Mouse (Mus musculus): ENCODE data around the gene Rab44.
"Not testable (repeated sequence)": the region's sequence is repeated elsewhere in the genome, so short reads cannot be mapped to it uniquely, and the experiment has no call there.

The Rab44 gene

DNA sequence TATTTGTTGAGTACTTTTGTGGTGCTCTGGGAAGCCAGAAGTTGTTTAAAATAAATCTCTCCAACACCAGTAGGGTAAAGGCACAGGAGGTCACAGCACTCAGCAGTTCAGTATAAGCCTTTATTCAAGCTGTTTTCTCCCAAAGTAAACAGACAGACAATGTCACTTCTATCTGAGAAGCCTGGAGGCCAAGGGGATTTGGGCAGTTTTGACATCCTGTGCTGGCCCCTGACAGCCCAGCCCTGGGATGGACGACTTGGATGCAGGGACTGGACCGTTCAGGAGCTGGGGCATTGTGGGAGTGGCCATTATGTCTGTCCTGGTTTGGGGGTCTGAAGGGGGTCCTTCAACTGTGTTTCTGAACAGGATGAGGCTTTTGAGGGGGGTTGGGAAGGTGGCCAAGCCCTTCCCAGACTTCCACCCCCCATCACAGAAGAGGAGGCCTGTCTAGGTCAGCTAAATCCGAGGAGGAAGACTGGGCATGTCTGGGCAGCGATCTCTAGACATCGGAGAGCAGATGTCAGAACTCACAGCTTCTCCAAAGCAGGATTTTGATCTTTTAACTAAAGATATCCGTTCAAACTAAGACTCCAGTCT lies 22.5 kb upstream of the Rab44 start:
- DNase-seq (ENCODE audit: extremely low spot score) = no peak

DNA sequence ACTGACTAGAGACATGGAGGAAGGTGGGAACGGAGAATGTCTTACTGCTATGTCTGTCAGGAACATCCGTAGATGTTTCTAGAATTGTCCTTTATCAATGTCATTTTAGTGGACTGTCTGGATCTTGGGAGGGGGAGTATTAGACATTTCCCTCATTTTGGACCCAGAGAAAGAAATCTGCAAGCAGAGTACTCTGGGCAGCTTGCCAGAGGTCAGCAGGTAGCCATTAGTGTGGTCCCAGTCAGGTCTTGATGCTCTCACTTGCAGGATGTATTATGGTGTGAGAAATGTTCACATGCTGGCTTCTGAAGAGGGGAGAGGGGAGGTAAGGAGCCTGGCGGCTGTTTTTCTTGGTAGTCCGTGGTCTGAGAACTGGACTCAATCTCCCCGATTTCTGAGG lies 21.4 kb upstream of the Rab44 start:
- no peak for DNase-seq (ENCODE audit: extremely low spot score)

DNA sequence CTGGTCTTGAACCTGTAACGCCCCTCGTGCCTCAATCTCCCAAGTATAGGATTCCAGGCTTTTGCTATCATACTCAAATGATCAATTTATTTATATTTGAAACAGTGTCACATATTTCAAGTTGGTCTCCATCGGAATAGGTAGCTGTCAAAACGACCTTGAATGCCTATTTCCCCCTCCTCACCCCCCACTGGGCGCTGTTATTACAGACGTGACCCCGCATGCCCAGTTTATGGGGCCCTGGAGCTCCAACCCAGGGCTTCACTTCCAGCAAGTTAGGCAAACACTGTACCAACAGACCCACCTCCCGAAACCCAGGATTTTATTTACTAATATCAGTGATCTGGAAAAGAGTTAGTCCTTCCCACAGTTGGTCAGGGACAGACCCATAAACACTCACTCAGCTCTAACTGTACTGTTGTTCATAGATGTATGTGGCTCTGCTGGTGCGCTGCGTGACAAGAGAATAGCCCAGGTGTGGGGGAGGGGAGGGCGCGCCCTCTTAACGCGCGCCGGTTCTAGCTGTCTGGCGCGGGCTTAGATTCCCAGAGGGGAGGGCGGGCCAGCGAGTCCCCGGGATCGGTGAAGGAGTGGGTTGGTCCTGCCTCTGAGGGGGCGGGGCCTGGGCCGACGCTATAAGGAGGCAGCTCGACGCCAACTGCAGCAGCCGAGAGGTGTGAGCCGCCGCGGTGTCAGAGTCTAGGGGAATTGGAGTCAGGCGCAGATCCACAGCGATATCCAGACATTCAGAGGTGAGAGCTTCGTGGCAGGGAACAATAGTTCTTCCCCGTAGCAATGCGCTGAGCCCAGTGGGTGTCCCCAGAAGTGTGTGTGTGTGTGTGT lies 20.6 kb upstream of the Rab44 start:
- peak; percentile 84 for DNase-seq (ENCODE audit: extremely low spot score)

DNA sequence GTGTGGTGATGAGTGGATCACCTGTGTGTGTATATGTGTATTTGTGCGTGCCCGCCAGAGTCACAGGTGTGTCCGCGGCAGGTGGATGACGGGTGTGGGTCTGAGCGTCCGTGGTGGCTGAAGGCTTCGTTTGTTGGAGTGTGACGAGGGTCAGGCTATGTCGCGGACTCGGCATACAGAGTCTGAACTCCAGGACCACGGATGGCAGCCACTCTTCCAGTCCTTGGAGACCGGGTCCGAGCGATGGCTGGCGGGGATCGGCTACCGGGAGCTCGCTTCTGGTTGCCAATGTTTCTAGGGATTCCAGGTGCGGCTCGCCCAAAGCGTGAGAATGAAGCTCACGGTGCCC lies 20.0 kb upstream of the Rab44 start:
- DNase-seq (ENCODE audit: extremely low spot score) = no peak

DNA sequence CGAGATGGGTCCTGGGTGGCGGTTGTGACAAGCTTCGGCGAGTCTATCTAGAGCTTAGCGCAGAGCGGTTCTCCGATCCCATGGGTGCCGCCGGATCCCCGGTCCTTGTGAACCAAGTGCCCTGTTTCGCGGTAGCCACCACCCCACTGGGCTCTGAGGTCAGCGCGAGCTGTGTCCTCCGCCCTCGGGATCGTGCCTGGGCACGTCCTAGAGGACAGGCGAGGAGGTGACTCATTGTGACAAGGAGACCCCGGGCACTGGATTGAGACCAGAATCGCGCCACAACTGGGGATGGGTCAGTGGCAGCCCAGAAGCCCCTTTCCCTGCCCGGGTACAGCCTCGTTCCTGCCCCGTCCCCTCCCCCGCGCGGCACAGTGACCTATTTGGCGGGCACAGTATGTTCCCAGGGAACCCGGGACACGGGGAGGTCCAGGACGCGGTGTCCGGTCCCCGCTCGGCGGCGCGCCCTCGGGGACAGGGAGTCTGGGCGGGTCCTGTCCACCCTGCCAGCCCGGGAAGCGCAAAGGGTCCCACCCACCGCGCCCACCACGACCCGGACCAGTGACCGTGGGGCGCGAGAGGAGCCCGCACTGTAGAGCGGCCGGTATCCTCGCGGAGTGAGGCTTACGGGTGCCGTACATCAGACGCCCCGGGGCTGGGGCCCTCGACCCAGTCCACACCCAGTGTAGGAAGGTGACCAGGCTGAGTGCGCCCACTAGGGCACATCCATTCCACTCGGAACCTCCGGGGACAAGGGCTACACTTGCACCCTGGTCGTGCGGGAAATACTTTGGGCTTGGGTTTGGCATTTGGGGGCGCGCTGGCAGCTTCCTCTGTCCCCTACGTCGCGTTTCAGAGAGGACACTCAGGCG lies 19.4 kb upstream of the Rab44 start:
- peak; percentile 51 for DNase-seq (ENCODE audit: extremely low spot score)

DNA sequence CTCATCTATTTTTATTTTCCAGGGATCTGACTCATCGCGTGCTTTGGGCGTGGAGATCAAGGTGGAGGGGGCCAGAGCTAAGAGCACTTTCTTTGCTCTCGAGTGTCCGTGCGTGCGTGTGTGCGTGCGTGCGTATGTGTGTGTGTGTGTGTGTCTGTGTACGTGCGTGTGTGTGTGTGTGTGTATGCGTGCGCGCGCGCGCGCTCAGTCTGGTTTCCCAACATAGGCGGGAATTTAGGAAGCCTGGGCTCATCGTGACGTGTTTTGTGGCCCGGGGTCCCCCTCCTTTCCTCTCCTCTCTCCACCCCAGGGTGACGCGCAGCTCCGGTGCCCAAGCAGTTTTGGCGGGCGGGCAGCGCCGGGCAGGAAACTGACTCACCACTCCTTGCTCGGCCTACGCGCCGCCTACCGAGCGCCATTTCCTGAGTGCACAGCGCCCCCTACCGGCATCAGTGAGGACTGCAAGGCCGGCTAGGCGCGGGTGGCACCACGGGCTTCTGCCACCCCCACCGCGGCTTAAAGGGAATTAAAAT lies 18.7 kb upstream of the Rab44 start:
- peak; percentile 92 for DNase-seq (ENCODE audit: extremely low spot score)

DNA sequence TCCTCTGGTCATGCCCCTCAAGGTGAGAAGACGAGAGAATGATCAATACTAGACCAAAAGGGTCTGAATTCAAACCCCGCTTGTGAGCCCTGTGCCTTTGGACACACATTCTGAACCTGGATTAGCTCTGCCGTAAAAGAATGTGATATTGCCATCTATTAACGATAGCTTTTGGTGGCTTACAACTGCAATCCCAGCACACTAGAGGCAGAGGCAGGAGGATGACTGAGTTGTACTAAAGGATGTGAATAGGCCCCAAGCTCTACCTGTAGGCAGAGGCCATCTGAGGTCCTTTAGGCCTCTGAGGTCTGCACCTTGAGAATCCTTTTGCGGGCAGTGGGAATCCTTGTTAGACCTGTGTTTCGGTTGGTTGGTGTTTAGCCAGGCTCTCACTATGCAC lies 17.7 kb upstream of the Rab44 start:
- DNase-seq (ENCODE audit: extremely low spot score) = no peak

DNA sequence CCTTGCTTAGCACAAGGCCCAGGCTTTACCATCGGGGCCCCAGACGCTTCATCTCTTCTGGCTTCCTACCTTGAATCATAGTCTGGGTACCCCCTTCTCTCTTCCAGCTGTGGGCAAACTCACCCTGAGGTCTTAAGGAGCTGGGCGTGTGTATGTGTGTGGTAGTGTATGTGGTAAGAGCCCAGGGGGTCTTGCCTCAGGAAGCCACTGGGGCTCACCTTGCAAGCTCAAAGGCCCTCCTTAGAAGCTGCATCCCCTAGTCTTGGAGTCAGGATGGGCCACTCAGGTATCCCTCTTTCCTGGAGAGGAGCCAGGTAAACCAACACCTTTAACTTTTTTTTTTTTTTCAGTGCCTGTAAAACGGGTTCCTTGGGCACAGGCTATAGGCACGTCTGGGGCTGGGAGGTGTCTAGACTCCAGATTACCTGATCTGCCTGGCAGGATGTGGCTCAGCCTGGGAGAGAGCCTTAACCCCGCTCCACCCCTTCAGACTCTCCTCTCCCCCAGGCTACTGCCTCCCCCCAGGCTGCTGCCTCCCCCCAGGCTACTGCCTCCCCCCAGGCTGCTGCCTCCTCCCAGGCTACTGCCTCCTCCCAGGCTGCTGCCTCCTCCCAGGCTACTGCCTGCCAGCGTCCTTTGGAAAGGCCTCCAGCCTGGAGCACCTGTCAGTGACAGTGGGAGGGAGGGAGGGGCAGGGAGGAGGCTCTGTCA lies 16.9 kb upstream of the Rab44 start:
- no peak for DNase-seq (ENCODE audit: extremely low spot score)

DNA sequence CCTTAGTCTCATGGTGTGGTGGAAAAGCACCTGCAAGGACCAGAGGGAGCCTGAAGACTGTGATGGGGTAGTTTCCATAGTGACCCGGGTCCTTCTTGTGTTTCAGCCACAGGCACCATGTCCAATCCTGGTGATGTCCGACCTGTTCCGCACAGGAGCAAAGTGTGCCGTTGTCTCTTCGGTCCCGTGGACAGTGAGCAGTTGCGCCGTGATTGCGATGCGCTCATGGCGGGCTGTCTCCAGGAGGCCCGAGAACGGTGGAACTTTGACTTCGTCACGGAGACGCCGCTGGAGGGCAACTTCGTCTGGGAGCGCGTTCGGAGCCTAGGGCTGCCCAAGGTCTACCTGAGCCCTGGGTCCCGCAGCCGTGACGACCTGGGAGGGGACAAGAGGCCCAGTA lies 15.7 kb upstream of the Rab44 start:
- DNase-seq (ENCODE audit: extremely low spot score) = no peak

DNA sequence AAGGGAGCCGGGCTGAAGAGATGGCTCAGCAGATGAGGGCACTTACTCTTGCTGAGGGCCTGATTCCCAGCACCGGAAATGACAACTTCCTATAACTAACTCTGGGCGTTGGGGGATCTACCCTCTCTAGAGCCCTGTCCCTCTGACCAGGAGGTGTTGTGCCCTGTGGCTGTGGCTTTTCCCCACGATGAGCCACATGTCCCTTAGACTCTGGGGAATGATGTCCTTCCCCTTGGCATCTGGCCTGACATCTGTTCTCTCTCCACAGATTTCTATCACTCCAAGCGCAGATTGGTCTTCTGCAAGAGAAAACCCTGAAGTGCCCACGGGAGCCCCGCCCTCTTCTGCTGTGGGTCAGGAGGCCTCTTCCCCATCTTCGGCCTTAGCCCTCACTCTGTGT lies 14.9 kb upstream of the Rab44 start:
- no peak for DNase-seq (ENCODE audit: extremely low spot score)

DNA sequence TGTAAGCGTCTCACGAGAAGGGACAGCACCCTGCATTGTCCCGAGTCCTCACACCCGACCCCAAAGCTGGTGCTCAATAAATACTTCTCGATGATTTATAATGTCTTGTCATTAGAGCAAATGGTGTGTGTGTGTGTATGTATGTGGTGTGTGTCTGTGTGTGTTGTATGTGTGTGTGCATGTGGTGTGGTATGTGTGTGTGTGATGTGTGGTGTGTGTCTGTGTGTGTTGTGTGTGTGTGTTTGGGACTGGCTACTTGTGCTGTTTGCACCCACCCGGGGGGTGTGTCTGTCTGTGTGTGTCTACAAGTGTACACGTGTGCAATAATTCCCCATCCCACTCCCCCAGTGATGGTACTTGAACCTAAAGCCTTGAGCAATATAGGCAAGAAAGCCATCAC lies 13.3 kb upstream of the Rab44 start:
- no peak for DNase-seq (ENCODE audit: extremely low spot score)

DNA sequence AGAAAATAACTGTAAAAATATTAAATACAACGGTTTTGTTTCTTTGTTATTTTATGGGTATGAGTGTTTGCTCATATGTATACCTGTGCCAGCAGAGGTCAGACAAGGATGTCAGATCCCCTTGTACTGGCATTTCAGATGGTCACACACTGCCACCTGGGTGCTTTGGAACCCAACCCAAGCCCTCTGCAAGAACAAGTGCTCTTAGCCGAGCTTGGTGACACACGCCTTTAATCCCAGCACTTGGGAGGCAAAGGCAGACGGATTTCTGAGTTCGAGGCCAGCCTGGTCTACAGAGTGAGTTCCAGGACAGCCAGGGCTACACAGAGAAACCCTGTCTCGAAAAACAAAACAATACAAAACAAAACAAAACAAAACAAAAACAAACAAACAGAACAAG lies 3.6 kb upstream of the Rab44 start:
- DNase-seq (ENCODE audit: extremely low spot score) = not testable (repeated sequence)

DNA sequence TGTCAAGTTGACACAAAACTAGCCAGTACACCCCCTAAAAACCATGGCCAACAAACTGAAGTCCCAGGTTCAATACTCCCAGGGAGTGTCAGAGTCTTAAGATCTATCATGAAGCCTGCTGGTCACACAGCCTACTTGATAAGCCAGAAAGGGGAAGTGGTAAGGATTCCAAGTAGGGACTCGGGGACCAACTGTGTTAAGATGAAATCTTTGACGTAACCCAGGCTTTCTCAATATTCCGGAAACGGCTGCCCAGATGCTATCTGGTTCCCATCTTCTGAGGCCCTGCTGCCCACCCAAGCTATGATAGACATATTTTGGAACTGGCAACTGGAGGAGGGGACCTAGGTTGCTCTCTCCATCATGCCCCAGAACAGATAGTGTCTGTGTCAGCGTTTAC lies 2.6 kb upstream of the Rab44 start:
- no peak for DNase-seq (ENCODE audit: extremely low spot score)

DNA sequence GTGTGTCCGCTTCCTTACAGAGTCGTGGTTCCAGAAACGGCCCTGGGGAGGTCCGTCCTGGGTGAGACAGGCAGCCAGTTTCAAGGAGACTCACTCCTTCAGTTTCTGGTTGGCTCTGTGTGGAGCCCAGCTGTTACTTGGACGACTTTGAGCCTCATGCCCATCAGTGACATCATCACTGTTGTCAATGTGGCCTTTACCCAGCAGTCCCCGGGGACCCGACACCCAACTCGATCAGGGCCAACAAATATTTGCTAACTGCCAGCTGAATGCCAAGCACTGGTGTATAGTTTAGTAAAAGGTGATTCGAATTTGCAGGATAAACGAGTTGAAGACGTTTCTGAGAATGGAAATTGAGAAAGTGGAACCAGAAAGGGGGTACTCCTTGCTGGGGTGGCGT lies 2.1 kb downstream of the Rab44 start:
- no peak for DNase-seq (ENCODE audit: extremely low spot score)

DNA sequence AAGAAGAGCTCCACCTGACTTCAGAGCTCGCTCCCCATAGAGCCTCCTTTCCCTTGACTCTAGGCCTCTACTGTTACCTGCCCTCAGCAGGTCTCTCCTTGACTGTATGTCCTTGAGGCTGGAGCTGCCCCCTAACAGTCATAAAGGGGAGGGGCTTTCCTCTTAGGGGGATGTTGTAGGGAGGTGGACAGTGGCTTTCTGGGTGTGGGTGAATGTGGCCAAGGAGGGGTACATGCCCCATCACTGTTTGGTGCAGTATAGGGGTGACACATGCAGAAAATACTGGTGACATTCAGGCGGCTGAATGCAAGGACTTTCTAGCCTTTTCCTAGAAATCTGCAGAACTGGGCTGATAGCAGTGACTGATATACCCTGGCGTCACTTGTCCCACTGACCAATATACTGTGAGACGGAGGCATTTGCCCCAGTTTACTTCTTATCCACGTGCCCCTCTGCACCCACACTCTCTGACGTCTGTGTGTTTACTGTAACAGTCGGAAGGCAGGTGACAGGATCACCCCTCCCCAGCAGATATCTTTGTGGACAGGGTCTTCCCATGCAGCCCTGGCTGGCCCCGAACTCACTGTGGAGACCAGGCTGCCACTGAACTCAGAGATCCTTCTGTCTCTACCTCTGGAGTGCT lies 3.2 kb downstream of the Rab44 start:
- no peak for DNase-seq (ENCODE audit: extremely low spot score)

DNA sequence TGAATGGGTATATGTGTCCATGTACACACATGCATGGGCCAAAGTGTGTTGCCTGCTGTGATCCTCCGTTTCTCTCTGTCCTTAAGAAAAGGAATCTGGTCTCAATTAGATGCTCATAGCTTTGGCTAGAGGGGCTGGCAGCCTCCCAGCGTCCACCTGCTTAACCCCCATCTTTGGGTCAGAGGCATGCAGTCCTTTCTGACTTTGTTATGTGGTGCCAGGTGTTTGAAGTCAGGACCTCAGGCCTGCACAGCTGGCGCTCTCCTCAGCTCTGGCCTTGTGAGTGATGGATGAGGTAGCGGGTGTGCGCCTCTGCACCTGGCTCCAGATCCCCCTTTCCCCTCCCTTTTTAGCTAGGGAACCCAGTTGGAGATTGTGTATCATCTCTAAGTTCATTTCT lies 4.1 kb downstream of the Rab44 start:
- DNase-seq (ENCODE audit: extremely low spot score) = no peak

DNA sequence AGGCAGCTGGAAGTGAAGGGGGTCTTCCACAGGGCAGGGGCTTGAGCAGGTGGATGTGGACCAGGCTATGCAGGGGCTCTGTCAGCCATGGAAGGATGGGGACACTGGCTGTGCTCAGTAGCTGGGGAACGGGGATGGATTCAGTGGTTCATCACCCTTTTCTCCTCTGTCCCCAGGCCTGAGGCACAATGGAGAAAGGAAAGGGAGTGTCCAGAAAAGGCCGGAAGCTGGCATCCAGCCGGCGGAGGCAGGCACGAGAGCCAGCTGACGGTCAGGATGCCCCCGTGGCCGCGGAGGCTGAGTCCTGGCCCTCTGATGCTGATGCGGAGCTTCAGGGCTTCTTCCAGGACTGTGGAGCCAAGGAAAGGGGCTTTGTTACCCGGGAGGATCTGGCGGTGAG lies 6.7 kb downstream of the Rab44 start:
- no peak for DNase-seq (ENCODE audit: extremely low spot score)

DNA sequence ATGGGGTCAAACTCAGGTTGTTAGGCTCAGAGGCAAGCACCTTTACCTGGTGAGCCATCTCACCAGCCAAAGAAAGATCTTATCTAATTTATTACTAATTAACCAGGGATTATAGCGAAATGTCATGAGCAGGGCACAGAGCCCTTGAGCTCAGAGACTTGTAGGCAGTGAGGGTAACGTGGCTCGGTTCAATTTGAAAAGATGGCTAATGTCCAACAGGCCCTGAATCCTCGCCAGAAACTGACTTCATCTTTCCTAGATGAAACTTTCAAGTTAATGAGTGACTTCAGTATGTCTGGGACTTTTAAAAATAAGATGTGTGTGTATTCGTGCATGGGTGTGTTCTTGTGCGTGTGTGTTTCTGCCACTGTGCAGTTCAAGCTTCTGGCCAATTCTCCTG lies 8.9 kb downstream of the Rab44 start:
- no peak for DNase-seq (ENCODE audit: extremely low spot score)

DNA sequence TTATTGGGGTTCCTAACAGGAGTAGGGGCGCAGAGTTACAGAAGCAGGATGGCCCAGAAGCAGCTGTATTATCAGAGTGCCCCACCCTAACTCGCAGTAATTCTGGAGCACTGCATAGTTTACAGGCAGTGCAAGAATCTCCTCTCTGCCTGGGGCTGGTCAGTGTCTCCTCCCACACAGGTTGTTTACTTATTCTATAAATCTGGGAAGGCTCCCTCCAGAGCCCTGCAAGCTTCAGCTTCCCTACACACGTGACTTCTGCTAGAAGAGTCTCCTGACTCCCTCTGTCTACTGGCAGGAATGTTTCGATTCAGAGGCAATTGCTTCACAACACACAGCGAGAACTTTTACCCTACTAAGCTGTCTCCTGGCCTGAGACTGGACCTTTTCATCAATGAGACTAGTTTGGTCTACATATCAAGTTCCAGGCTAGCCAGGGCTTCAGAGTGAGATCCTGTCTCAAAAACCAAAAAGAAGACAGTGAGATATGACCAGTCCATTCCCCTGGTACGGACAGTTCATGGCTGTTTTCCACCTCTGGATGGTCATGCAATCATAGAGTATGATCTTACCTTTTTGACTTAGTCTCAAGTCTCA lies 9.7 kb downstream of the Rab44 start:
- no peak for DNase-seq (ENCODE audit: extremely low spot score)

DNA sequence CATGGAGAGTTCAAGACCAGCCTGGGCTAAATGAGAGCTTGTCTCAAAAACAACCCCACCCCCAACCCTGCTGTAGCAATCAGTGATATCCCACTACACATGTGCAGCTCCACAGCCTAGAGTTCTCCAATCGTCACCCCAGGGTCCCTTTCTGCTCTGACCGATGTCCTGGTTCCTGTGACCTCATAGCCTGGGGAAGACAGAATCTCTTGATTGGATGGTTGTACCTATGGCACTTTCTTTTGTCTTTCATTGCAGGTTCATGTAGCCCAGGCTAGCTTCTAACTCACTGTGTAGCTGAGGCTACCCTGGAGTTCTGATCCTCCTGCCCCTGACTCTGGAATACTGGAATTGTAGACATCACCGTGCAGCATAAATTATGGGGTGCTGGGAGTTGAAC lies 12.6 kb downstream of the Rab44 start:
- DNase-seq (ENCODE audit: extremely low spot score) = no peak

DNA sequence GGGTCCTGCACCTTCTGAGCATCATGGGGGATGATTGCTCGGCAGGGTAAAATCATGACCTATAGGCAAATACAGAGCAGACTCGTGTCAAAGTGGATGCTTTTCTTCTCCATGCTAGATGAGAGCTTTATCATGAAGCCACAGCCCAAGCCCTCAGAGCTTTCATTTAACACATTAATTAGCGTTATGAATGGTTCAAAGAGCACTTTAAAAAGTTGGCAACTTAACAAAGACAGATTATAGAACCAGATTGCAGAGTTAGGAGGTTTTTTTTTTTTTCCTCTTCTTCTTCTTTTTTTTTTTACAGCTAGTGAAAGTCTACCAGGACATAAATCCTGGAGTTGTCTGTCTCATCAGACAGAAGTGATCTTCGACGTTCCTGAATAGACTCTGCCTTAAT lies 15.4 kb downstream of the Rab44 start:
- DNase-seq (ENCODE audit: extremely low spot score) = no peak
